Mouse (Mus musculus): ENCODE measurements around the gene Plcb3.

Plcb3 gene

DNA sequence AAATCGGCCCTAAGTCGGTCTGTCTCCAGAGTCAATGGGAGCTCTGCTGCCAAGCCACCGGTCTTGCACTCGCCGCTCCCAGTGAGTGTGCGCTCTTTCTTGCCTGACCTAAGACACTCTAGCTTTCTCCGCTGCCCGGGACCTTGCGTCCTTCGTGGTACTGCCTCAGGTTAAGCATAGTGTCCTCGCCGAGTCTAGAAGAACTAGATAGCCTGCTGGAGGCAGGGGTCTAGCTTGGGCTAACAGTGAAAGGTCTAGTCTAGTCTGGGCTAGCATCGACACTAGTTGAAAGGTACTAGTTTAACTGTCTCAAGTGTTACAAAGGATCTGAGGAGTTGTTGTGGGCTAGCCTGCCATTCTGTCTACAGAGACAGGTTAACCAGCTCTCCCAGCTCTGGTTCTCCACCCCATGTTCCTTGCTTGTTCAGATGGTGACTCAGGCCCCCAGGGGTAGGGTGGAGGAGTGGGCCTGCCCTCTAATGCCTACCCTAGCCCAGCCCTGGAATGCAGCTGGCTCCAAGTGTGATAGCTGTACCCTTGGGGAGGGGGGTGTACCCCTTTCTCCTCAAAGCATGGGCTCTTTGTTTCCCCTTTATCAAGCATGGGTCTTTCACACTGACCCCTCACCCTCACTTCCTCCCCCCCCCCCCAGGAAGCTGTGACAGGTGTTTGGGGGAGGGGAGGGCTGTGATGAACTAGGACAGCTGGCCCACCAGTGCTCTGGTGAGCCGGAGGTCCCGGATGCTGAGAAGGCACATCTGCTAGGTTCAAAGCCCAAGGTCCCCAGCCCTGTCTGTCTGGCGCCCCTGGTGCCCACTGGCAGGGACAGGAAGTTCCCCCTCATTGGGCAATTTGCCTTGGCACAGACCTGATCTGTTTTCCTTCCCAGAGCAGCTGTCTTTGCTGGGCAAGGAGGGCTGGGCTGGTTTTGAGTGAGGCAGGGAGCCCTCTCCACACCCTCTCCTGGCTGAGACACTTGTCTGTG, at the start of gene Plcb3:
TSS of gene Plcb3 (minus strand) at position 934 of the 985 bp plus-strand sequence.
- DNase-seq: peak; percentile 71

DNA sequence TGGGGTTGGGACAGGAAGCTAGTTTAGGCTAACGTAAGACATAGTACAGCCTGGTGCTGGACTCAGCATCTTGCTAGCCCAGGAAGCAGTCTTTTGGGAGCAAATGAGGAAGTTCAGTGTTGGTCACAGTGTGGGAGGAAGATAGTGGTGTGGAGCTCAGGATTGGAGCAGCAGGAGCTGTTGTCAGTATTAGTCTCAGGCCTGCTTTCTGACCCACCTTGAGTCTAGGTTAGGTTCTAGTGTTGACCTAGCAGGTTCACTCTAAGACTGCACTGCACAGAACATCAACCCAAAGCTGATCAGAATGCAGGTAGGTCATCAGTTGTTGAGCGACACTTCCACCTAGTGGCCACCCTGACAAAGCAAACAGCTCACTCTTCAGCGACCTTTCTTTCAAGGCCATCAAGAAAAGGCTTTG, 44.0 kb upstream of the Plcb3 start:
- DNase-seq: peak; percentile 74

DNA sequence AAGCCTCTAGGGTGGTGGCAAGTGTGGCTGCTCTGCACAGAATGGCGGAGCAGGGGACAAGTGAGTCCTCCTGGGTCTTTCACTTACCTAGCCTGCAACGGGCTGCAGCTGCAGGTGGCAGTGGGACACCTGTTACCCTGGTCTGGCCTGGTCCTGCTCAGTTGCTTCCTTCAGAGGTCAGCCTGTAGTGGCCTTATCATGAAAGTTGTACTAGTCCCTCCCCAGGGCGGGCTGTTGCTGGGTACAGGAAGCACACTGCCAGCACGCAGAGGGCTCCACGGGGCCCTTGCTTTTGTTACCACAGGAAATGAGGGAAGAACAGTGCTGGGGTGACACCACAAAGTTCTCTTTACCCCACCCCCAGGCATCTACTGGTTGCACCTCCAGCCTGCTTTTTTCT, 42.9 kb upstream of the Plcb3 start, which contains the start of gene Fermt3:
TSS of gene Fermt3 (minus strand) at position 279 of the 400 bp plus-strand sequence.
- peak; percentile 33 for DNase-seq

DNA sequence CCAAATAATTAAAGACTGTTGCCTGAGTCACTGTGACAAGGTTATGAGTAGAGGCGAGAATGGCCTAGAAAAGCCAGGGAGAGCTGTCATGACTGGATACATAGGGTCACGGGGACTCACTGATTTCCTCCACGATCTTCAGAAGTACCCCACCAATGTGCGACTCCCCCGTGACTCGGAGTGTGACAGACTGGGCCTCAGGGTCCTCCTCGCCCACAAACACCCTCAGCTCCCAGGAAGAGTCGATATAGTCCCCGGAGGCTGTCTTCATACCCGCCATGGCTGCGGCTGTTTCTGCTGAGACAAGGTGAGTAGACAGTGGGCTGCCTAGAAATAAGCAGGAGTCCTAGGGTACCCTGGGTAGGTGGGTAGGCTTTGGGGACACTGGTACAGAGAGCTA, 42.3 kb upstream of the Plcb3 start:
- no peak for DNase-seq

DNA sequence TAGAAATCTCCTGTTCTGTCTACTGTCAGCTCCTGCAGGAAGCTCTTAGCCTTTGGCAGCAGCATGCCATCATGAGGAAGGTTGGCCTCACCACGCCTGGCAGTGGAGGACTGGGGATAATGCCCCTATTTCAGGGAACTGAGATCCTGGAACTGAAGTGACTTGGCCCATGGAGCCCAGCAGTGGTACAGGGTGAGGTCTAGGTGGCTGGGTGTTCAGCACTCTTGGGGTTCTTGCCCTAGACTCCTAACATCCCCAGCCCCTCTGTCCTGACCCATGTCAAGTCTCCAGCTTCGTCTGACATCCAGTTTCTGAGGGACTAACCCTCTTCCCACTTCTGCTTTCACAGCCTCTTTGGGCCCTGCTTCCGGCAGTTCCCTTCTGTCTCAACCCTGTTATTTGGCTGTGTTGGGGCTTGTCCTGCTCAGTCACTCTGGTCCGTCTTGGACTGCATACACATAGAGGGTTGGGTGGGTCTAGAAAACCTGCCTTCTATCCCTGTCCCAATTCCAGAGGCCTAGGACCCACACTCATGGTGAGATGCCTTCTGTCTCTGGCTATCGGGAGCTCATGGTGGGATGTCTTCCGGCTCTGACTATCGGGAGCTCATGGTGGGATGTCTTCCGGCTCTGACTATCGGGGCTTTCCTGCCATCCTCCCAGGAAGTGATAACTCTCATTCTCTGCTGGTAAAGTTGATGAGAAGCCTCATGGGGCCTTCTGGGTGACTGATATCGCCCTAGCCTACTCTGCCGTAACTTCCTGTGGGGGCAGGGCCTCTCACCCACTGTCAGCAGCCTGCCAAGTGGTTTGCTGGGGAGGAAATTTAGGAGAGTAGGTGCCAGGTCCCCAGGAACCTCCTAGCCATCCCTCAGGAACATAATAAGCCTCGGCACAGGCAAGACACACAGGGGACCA, 41.5 kb upstream of the Plcb3 start:
- DNase-seq: no peak

DNA sequence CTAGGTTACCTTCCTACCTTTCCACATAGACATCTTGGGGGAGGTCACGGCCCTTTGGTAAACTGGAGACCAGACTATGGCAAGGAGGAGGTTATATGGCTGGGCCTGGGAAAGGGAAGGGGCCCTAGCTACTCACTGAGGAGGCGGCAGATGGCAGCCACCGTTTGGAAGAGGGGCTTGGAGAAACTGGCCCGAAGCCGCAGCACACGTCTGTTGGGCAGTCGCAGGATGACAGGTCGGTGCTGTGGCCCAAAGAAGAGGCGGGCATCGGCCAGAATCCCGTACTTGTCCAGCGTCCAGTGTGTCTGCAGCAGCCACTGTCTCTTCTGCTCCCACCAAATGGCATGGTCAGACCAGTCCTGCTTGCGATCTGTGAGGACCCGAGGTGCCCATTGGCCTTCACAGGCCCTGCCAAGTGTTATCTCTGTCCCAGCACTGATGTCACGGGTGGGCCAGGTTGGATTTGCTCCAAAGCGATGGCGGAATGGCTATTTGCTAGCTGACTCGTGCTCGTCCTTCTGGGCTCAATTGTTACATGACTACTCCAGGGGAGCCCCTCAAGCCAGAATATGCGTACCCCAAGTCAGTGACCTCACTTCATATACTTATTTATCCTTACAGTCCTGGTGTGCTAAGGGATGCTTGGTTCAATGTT, 38.3 kb upstream of the Plcb3 start:
- no peak for DNase-seq

DNA sequence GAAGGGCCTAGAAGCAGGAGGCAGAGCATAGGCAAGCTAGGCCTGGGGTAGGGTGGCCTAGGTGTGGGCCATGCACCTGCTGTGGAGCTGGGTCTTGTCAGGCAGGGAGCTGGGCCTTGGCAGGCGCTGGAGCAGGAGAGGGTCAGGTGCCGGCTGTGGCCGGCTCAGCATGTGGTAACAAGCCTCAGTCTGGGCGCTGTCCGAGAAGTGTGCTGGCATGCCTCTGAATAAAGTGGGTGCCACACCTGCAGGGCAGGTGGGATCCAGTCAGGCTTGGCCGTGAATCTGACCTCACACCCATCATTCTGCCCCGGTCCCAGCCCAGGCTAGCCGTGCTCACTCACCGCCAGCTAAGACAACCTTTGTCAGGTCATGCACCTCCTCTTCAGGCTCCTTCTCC, 37.7 kb upstream of the Plcb3 start:
- no peak for DNase-seq

DNA sequence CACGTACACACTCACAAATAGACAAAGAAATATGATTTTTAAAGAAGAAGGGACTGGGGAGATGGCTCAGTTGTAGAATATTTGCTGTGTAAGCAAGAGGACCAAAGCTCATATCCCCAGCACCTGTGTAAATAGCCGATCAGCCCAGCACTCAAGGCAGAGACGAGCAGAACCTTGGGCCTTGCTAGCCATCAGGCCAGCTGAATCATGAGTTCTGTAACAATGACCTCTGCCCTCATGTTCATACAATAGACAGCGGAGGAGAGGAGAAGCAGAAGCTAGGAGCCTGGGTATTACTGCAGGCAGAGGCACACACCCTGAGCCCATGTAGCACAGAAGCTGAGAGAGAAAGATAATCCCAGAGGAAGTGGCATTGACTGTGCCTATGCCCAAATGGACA, 36.2 kb upstream of the Plcb3 start:
- DNase-seq: no peak

DNA sequence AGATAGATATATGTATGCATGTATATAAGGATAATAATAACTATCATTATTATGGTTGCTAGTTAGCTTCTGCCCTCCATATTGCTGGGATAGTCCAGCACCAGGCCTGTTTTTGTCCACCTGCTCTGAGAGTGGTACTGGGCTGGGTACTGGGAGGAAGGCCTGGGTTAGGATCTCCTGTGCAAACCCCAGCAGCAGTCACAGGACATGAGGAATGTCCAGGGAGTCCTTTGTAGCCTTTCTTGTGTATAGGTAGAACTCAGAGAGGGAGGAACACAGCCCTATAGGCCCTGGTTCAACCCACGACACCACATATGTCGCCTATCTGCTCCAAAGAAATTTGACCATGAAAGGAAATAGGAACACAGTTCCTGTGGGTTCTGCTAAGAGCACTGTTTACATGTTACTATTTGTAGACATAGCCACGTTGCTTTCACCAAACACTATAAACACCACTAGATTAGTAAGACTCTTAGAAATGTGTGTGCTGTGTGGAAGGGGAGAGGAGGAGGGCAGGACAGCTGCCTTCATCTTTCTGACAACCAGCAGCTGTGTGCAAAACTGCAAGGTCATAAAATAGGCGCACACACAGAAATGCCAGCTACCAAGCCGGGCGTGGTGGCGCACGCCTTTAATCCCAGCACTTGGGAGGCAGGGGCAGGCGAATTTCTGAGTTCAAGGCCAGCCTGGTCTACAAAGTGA, 30.8 kb upstream of the Plcb3 start:
- DNase-seq: no peak

DNA sequence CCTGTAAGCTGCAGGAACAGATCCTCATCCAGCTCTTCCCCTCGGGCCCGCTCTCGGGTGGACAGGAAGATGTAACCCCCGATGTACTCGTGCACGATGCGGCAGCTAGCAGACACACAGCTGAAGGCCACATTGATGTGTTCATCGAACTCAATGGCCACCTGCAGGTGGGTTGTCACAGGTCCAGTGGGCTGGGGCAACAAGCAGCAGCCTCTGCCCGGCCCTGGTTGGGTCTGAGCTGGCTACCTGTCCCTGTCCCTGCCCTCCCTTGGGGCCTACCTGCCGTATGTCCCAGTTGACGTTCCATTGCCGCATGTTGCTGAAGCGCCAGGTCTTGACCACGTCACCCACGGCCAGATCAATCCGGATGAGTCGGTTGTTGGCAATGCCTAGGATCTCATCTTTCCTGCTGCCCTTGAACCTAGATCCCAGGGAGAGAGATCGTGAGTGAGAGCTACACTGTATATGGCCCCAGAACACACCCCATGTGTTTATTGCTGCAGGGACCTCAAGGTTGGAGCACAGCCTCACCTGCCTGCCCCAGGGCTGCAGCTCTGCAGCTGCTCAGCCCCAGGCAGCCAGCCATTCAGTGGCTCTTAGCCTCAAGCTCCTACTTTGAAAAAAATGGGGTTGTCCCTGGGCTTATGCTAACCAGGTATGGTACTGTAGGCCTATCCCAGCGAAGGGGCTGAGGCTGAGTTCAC, 23.2 kb upstream of the Plcb3 start:
- no peak for DNase-seq

DNA sequence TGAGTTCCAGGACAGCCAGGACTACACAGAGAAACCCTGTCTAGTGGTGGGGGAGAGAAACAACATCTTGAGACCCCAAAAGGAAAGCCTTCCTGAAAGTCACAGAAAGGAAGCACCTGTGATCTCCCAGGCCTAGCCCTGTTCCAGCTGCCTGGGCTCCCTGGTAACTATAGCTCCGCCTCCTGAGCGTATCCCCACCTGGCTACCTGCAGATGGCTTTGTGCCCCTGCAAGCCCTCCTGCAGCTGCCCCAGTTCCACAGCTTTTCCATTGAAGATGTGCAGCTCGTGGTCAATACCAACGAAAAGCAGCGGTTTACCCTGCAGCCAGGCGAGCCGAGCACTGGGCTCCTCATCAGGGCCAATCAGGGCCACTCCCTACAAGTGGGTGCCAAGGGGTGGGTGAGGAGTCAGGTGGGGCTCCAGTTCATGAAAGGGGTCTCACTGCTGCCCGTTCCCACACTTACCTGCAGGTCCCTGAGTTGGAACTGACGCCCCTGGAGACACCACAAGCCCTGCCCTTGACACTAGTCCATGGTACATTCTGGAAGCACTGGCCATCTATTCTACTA, 21.5 kb upstream of the Plcb3 start:
- no peak for DNase-seq

DNA sequence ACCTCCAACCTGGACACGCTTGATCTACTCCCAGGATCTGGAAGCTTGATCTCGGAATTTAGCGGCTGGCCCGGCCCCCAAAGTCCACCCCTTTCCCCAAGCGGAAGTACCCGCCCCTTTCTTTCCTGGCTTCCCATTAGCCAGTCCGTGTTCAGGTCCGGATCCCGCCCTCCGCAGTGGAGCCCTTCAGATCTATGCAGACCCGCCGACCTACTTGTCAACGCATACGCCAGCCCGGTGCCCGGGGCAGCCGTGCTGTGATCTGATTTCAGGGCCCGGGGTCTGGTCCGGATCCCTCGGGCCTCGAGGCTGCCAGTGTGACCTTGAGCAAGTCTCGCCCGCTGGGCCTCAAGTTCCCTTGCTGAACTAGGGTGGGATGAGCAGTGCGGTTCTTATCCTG, 19.7 kb upstream of the Plcb3 start, which contains the start of the genes Nudt22 and Trpt1:
TSS of gene Nudt22 (minus strand) at position 112 of the 400 bp plus-strand sequence.
TSS of gene Trpt1 (plus strand) at position 126 of the 400 bp plus-strand sequence.
- DNase-seq: peak; percentile 96

DNA sequence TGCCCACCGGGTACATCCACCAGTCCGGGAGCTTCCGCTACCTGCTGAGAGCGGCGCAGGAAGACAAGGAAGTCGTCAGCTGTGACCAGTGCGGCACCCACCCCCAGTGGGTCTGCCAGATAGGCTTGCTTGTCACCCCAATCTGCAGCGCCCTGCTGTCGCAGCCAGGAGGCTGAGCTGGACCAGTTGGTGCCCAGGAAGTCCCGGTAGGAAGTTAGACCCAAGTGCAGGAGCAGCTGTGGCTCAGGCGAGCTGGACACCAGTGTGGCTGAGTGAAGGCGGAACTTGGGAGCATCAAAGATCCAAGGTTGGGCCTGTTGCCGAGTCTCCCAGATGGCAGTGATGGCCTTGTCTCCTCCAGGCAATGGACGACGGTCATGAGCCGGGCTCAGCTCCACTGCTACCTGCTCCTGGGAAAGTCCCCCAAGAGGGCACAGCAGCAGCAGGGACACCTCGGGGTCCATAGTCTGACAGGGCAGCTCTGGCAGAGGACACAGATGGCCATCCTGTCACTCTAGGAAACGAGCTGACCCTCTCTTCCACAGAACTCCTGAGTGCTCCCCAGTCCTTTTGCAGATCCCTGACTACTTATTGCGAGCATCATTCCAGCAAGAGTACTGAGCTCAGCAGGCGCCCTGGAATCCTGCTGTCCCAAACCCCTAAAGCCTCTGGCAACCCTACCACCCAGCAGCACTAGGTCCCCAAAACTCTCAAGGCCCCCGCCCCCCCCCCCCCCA, 19.2 kb upstream of the Plcb3 start:
- DNase-seq: peak; percentile 41

DNA sequence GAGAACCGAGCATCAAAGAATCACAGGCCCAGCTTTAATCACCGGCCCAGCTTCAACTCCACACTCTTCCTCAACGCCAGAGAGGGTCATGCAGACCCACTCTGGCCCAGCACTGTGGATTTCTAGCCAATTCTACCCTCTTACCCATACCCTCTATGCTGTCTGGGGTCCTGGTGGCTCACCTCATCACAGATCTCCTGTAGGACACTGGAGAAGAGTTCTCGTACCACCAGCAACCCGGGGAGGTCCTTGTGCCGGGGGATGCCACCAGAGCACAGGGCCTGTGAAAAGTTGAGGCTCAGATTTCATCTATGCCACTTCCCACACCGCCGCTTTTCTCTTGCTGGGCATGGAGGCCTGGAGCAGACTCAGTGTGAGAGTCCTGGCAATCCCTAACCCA, 18.2 kb upstream of the Plcb3 start:
- peak; percentile 13 for DNase-seq

DNA sequence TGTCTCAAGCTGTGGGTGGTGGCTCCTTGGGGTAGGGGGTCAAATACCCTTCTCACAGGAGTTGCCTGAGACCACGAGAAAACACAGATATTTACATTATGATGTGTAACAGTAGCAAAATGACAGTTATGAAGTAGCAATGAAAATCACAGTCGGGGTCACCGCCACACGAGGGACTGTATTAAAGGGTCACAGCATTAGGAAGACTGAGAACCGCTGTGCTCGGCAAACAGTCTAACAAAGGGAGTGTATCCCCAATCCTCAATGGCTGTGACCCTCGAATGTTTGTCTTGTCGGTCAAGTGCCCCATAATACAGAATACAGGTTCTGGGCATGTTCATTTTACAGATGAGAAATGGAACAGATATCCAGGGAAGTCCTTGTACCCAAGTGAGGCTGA, 17.7 kb upstream of the Plcb3 start:
- no peak for DNase-seq

DNA sequence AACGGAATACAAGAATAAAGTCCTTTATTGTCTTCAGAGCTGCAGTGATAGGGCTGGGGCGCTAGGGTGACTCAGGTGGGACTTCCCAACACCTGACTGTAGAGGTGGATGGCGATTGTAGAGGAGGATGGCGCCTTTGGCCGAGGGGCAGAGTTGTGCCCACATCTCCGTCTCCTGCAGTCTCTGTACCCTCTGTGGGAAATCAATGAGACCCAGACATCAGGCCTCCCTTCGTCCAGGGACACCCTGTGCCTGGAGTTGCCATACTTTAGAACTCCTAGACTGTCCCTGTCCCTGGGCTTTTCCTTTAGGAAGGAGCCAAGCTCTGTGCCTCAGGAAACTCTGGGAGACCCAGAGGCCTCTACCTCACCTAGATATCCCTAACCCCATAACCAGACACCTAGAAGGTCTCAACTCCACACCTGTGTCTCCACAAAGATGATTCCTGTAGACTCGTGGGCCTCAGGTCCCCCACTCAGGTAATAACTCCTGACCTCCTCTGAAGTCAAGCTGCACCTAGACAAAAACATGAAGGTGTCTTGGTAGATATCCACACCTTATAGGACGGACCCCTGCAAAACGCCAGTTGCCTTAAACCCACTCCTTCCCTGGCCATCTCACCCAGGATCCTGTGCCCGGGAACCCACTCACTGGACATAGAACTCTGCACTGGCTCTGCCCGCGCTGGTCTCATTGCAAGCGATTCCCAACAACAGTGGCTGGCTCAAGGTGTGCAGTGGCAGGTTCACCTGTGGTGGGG, 16.9 kb upstream of the Plcb3 start:
- DNase-seq: no peak

DNA sequence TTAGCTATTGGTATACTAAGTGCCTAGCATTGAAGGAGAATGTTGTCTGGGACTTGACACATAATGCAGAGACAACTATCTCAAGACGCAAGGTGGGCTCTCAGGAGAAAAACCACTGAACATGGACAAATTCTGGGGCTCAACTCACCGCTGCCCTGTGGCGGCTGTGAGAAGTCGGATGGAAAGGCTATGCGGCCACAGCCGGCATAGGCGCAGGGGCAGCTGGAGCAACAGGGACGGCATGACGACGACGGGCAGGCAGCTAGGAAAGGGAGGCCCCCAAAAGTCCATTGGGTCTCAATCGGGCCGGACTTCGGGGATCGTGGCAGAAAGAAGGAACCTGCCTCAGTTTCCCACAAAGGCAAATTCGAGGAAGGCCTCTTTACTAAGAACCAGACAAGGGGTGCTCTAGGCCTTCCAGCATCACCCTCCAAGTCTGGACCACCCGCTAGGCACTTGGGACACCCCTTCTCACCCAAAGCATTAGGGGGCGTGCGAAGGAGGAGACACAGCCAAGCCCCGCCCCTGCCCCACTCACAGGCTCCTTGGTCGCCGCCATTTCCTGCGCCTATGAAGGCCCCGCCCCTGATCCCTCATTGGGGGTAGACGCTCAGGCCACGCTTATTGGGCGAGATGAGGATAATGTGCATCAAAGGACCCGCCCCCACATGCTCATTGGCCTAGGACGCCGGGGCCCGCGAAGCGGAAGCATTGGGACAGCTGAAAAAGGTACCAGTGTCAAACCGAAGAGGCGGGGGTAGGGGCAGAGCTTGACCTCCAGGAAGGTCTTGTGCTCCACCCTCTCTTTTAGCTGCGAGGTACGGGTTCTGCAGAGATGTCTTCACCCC, 16.0 kb upstream of the Plcb3 start, which contains the start of gene Dnajc4:
TSS of gene Dnajc4 (minus strand) at position 562 of the 848 bp plus-strand sequence.
- peak; percentile 98 for DNase-seq

DNA sequence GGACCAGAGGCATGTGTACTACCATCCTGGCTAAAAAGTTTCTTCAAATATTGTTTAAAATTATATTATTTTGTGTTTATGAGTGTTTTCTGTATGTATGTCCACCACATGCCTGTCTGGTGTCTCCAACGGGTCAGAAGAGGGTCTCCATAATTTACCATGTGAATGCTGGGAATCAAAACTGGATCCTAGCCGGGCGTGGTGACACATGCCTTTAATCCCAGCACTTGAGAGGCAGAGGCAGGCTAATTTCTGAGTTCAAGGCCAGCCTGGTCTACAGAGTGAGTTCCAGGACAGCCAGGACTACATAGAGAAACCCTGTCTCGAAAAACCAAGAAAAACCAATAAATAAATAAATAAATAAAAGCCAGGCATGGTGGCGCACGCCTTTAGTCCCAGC, 14.9 kb upstream of the Plcb3 start:
- DNase-seq: peak; percentile 12

All from kidney, adult 9 months (tissue).